Mouse (Mus musculus): Measurements from ENCODE around the gene Gm20388. TPM values are rescaled to one million over a fixed set of nuclear protein-coding genes. Genes with fewer than 3 reads are reported as not detected.

Gene Gm20388
- polyA plus RNA-seq, 1 experiment from 2014 or later, result 1.4 TPM

DNA sequence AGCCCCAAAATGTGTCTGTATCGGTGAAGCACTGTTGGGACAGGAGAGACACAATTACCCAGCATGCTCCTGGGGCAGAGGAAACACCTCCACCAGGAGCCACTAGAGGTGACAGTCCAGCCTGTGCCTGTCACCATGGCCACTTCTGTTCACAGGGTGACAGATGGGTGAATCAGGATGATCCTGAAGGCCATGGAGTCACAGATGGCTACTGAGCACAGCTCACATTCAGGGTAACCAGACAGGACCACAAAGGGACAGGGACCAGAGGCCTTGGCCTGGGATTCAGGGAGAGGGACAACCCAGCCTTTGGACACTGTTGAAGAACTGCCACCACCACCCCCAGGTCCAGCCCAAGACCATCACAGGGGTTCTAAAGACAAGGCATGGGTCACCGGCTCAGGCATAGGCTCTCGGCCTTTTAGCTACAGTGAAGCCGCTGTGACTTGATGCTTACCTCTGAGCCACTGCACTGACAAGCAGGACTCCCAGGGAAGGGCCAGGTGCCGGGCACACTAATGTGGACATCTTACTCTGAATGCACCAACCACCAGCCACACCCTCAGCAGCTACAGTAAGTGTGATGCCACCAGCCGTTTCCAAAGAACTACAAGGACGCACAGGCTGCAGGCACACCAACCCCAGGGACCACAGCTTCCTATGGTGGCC is 1649.9 kb downstream of the Gm20388 start:
- H3K4me3 ChIP-seq (ENCODE audit: low read depth, low read length), result no peak overlapping the region
- no peaks in the 10 kb centered on the region; the same call in 1 of the 2 replicates for H3K36me3 ChIP-seq (ENCODE audit: control insufficient read depth, insufficient read depth)
- 80% methylated on average over 7 of the region's 7 CpGs for WGBS (ENCODE audit: insufficient replicate concordance)
- H3K9ac ChIP-seq (ENCODE audit: low read depth, low read length), result no peak overlapping the region
- no peak overlapping the region for H3K4me2 ChIP-seq (ENCODE audit: low read depth, low read length)
- no peak for ATAC-seq (ENCODE audit: low read depth)
- no peaks in the 10 kb centered on the region for H3K9me3 ChIP-seq (replicated peaks; ENCODE audit: control insufficient read depth, low read length)
- no peak overlapping the region for H3K27ac ChIP-seq (ENCODE audit: low read length)
- peaks cover 2% of the 10 kb centered on the region for H3K4me1 ChIP-seq (ENCODE audit: control insufficient read depth, low read depth, low read length)
- no peaks in the 10 kb centered on the region for H3K27me3 ChIP-seq (ENCODE audit: control insufficient read depth, insufficient read depth, low read depth, low read length)

DNA sequence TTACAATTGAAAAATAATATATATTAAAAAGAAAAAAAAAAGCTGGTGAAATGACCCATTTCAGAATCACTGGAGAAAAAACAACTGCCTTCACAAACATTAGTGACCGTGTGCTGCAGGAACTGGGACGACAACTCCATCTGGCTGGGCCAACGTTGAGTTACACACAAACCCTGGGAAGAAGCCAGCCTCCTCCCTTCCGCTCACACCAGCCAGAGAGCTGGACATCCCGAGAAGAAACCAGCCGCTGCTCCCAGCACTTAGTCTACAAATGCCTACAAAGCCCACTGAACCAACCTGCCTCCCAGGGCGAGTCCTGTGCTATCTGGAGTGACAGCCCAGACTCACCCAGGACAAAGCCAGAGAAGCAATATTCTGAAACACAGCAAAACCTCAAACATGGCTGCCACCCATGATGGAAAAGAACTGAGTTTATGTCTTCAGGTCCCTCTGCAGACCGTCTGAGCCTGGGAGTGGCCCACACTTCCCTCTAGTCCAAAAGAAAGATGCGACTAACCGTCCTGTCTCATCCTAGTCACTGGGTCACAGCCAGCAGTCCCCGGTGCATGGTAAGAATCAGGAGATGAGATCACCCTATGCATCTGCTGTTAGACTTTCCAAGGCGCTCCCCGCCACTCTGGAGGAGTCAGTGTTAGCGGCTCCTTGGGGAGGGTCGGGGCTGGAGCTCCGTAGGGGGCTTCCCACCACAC is 1651.2 kb downstream of the Gm20388 start:
- no peak for ATAC-seq (ENCODE audit: low read depth)
- H3K27ac ChIP-seq (ENCODE audit: low read length), result no peak overlapping the region
- H3K9ac ChIP-seq (ENCODE audit: low read depth, low read length), result no peak overlapping the region
- H3K4me3 ChIP-seq (ENCODE audit: low read depth, low read length), result no peak overlapping the region
- no peak overlapping the region for H3K4me2 ChIP-seq (ENCODE audit: low read depth, low read length)
- 77% methylated on average over 16 of the region's 16 CpGs for WGBS (ENCODE audit: insufficient replicate concordance)
- peaks cover 2% of the 10 kb centered on the region for H3K4me1 ChIP-seq (ENCODE audit: control insufficient read depth, low read depth, low read length)
- H3K9me3 ChIP-seq (replicated peaks; ENCODE audit: control insufficient read depth, low read length), result no peaks in the 10 kb centered on the region
- no peaks in the 10 kb centered on the region; the same call in 1 of the 2 replicates for H3K36me3 ChIP-seq (ENCODE audit: control insufficient read depth, insufficient read depth)
- H3K27me3 ChIP-seq (ENCODE audit: control insufficient read depth, insufficient read depth, low read depth, low read length), result no peaks in the 10 kb centered on the region

DNA sequence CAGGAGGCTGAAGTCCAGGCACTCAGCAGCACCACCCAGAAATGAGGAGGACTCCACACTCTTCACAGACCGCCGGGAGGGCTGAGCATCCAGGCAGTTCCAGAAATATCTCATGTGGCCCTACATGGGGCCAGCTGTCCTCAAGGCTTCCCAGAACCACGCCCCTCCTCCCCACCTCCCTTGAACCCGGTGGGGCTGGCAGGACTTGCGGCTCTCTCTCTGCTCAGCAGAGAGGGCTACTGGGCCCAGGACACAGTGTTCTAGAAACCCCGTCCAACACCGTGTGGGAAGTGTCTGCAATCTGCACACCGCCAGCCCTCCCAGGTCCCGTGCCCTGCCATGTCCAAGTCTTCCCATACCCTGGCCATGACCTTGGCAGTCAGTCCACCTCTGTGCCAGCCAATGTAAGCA is 1652.3 kb downstream of the Gm20388 start:
- Histone ChIP-seq H3K9ac (ENCODE audit: low read depth, low read length) (no peak overlapping the region), H3K9me3 (replicated peaks; ENCODE audit: control insufficient read depth, low read length) (no peaks in the 10 kb centered on the region), H3K4me3 (ENCODE audit: low read depth, low read length) (no peak overlapping the region), H3K27me3 (ENCODE audit: control insufficient read depth, insufficient read depth, low read depth, low read length) (no peaks in the 10 kb centered on the region), H3K36me3 (ENCODE audit: control insufficient read depth, insufficient read depth) (no peaks in the 10 kb centered on the region; the same call in 1 of the 2 replicates), H3K4me1 (ENCODE audit: control insufficient read depth, low read depth, low read length) (peaks cover 2% of the 10 kb centered on the region), H3K27ac (ENCODE audit: low read length) (no peak overlapping the region), H3K4me2 (ENCODE audit: low read depth, low read length) (no peak overlapping the region)
- no peak for ATAC-seq (ENCODE audit: low read depth)
- WGBS (ENCODE audit: insufficient replicate concordance), result 65% methylated on average over 9 of the region's 9 CpGs

DNA sequence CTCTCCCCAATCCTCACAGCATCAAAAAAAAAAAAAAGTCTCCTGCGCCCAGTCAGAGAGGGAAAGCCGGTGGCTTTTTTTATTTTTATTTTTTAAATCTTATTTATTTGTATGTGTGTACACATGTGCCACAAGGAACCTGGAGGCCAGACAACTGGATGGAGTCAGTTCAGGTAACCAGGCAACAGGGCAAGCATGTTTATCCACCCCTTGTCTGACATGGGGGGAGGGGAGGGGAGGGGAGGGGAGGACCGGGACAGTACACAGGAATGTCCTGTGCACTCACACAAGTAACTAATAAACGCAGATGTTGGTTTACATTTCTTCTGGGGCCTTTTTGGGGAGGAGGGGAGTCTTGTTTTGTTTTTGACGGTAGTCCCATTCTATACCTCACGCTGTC is 1653.1 kb downstream of the Gm20388 start:
- H3K27ac ChIP-seq (ENCODE audit: low read length), result no peak overlapping the region
- no peaks in the 10 kb centered on the region for H3K36me3 ChIP-seq (ENCODE audit: control insufficient read depth, insufficient read depth)
- H3K9me3 ChIP-seq (replicated peaks; ENCODE audit: control insufficient read depth, low read length), result no peaks in the 10 kb centered on the region
- H3K9ac ChIP-seq (ENCODE audit: low read depth, low read length), result no peak overlapping the region
- H3K4me1 ChIP-seq (ENCODE audit: control insufficient read depth, low read depth, low read length), result peaks cover 2% of the 10 kb centered on the region
- H3K4me3 ChIP-seq (ENCODE audit: low read depth, low read length), result no peak overlapping the region
- H3K27me3 ChIP-seq (ENCODE audit: control insufficient read depth, insufficient read depth, low read depth, low read length), result no peaks in the 10 kb centered on the region
- 72% methylated on average over 6 of the region's 6 CpGs for WGBS (ENCODE audit: insufficient replicate concordance)
- no peak for ATAC-seq (ENCODE audit: low read depth)
- H3K4me2 ChIP-seq (ENCODE audit: low read depth, low read length), result no peak overlapping the region

DNA sequence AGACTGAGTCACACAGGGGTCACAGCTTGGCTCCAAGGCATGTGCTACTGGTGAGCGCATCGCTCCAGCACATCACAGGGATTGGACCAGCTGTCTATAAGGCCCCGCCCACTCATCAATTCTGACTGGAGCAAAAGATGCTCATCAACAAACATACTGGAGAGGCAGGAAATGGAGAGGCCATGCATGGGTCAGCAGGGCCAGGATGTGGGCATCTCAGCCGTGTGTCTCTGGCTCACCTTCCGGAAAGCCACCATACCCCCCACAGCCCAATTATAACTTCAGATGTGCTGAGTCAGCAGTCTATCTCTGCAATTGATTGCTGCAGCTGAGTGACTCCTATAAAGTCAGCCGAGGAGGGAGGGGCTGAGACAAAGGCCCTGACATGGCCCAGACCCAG is 1657.7 kb downstream of the Gm20388 start:
- Histone ChIP-seq H3K4me3 (ENCODE audit: low read depth, low read length) (no peak overlapping the region), H3K27ac (ENCODE audit: low read length) (no peak overlapping the region), H3K27me3 (ENCODE audit: control insufficient read depth, insufficient read depth, low read depth, low read length) (no peaks in the 10 kb centered on the region), H3K9ac (ENCODE audit: low read depth, low read length) (no peak overlapping the region), H3K36me3 (ENCODE audit: control insufficient read depth, insufficient read depth) (no peaks in the 10 kb centered on the region), H3K4me2 (ENCODE audit: low read depth, low read length) (no peak overlapping the region), H3K9me3 (replicated peaks; ENCODE audit: control insufficient read depth, low read length) (no peaks in the 10 kb centered on the region), H3K4me1 (ENCODE audit: control insufficient read depth, low read depth, low read length) (peaks cover 11% of the 10 kb centered on the region)
- no peak for ATAC-seq (ENCODE audit: low read depth)
- 66% methylated on average over 6 of the region's 6 CpGs for WGBS (ENCODE audit: insufficient replicate concordance)

DNA sequence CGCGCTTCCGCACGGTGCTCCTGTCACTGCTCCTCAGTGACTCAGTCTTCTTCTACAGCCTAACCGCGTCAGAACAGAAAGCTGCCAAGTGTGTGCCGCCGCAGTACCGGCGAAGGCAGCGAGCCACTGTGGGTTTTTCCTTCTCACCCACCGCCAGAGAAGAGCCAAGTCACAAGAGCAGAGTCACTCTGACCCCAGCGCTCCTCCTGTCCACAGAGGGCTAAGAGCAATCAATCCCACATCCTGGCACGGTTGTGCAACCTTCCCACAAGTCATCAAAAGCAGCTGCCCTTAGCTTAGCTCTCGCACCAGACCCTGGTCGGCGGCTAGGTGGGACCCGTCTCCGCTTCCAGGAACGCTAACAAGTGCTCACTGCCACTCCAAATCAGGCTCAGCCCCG is 1659.7 kb downstream of the Gm20388 start:
- H3K9ac ChIP-seq (ENCODE audit: low read depth, low read length), result no peak overlapping the region
- peaks cover 17% of the 10 kb centered on the region for H3K4me1 ChIP-seq (ENCODE audit: control insufficient read depth, low read depth, low read length)
- peak; percentile 59 for ATAC-seq (ENCODE audit: low read depth)
- WGBS (ENCODE audit: insufficient replicate concordance), result 39% methylated on average over 21 of the region's 21 CpGs
- peak overlapping the region; percentile 53 for H3K4me2 ChIP-seq (ENCODE audit: low read depth, low read length)
- no peaks in the 10 kb centered on the region for H3K27me3 ChIP-seq (ENCODE audit: control insufficient read depth, insufficient read depth, low read depth, low read length)
- H3K27ac ChIP-seq (ENCODE audit: low read length), result peak overlapping the region; percentile 38
- H3K36me3 ChIP-seq (ENCODE audit: control insufficient read depth, insufficient read depth), result no peaks in the 10 kb centered on the region
- peak overlapping the region; percentile 39 for H3K4me3 ChIP-seq (ENCODE audit: low read depth, low read length)
- no peaks in the 10 kb centered on the region for H3K9me3 ChIP-seq (replicated peaks; ENCODE audit: control insufficient read depth, low read length)

DNA sequence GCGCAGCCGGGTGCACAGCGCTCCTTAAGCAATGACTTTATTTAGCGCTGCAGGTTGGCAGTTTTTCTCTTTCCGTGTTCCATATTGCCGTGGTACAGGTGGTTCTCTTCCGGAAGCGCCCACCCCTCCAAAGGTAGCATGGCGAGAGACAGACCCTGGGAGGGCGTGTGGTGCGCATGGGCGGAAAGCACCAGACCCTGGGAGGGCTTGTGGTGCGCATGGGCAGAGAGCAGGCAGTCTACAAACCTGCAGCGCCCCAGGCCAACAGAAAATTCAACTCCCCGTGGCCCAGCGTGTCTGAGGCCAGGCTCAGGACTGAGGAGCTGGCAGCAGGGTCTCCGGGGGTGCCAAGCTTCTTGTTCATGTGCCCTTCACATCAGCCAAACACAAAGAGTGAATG is 1660.2 kb downstream of the Gm20388 start:
- Histone ChIP-seq H3K4me2 (ENCODE audit: low read depth, low read length) (peak overlapping the region; percentile 53), H3K9ac (ENCODE audit: low read depth, low read length) (no peak overlapping the region), H3K9me3 (replicated peaks; ENCODE audit: control insufficient read depth, low read length) (no peaks in the 10 kb centered on the region), H3K27ac (ENCODE audit: low read length) (peak overlapping the region; percentile 24), H3K27me3 (ENCODE audit: control insufficient read depth, insufficient read depth, low read depth, low read length) (no peaks in the 10 kb centered on the region), H3K36me3 (ENCODE audit: control insufficient read depth, insufficient read depth) (no peaks in the 10 kb centered on the region), H3K4me3 (ENCODE audit: low read depth, low read length) (peak overlapping the region; percentile 39), H3K4me1 (ENCODE audit: control insufficient read depth, low read depth, low read length) (peaks cover 17% of the 10 kb centered on the region)
- no peak for ATAC-seq (ENCODE audit: low read depth)
- WGBS (ENCODE audit: insufficient replicate concordance), result 60% methylated on average over 17 of the region's 17 CpGs

DNA sequence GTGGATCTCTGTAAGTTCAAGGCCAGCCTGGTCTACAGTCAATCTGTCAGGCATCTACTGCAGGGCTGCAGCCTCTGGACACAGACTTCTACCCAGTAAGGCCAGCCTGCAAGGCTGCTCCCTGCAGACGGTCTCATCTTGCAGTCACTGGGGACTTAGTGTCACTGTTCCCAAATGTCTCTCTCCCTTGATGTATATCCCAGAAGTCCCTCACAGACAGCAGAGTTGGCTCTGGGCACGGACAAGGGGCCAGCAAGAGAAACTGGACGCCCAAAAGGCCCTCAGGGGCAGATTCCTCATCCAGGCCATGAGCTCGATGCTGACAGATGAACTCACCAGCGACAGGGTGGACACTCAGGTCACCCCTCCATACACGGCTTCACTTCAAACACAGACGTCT is 1661.5 kb downstream of the Gm20388 start:
- Histone ChIP-seq H3K4me2 (ENCODE audit: low read depth, low read length) (no peak overlapping the region), H3K9me3 (replicated peaks; ENCODE audit: control insufficient read depth, low read length) (no peaks in the 10 kb centered on the region), H3K36me3 (ENCODE audit: control insufficient read depth, insufficient read depth) (no peaks in the 10 kb centered on the region), H3K9ac (ENCODE audit: low read depth, low read length) (no peak overlapping the region), H3K27ac (ENCODE audit: low read length) (no peak overlapping the region), H3K4me3 (ENCODE audit: low read depth, low read length) (no peak overlapping the region), H3K4me1 (ENCODE audit: control insufficient read depth, low read depth, low read length) (peaks cover 23% of the 10 kb centered on the region), H3K27me3 (ENCODE audit: control insufficient read depth, insufficient read depth, low read depth, low read length) (no peaks in the 10 kb centered on the region)
- WGBS (ENCODE audit: insufficient replicate concordance), result 76% methylated on average over 7 of the region's 7 CpGs
- no peak for ATAC-seq (ENCODE audit: low read depth)

DNA sequence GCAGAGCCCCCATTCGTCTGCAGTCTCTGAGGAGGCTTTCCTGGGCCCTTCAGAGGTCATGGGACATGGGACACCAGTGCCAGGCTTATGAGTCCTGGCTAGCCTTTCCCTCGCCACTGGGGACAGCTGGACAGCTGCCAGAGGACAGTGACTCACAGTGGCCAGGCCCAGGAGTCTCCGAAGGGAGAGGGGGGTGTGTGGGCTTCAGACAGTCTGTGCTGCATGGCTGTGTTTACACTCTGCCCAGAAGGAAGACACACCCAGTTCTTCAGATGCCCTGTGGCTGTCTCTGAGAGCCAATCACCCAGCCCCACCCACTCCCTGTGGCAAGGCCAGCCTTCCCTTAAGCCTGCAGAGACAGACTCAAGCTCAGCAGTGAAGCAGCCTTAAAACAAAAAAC is 1662.6 kb downstream of the Gm20388 start:
- Histone ChIP-seq H3K9ac (ENCODE audit: low read depth, low read length) (no peak overlapping the region), H3K27ac (ENCODE audit: low read length) (no peak overlapping the region), H3K4me1 (ENCODE audit: control insufficient read depth, low read depth, low read length) (peaks cover 33% of the 10 kb centered on the region), H3K4me3 (ENCODE audit: low read depth, low read length) (no peak overlapping the region), H3K9me3 (replicated peaks; ENCODE audit: control insufficient read depth, low read length) (no peaks in the 10 kb centered on the region), H3K36me3 (ENCODE audit: control insufficient read depth, insufficient read depth) (no peaks in the 10 kb centered on the region), H3K4me2 (ENCODE audit: low read depth, low read length) (no peak overlapping the region), H3K27me3 (ENCODE audit: control insufficient read depth, insufficient read depth, low read depth, low read length) (no peaks in the 10 kb centered on the region)
- WGBS (ENCODE audit: insufficient replicate concordance), result 46% methylated on average over 3 of the region's 3 CpGs
- peak; percentile 66 for ATAC-seq (ENCODE audit: low read depth)

All from liver, embryonic 16.5 days (tissue).